Mouse (Mus musculus) forebrain, embryonic 13.5 days (tissue): Measurements from ENCODE around the gene Vps54. TPM values are rescaled to one million over a fixed set of nuclear protein-coding genes. Genes with fewer than 3 reads are reported as not detected.
"Not testable (repeated sequence)": the region's sequence is repeated elsewhere in the genome, so short reads cannot be mapped to it uniquely, and the experiment has no call there.

ENCODE experiments used
- ATAC-seq: fragments of 200-750 bp; cut with Nextera tagmentation; 2 replicates; pipeline ENCODE4 v1.8.0; 2017
- H3K27ac ChIP-seq: fragments of 300-500 bp; sonication (generic); 2 replicates; pipeline ENCODE4 v1.5.1; 2015; ENCODE audit warnings: inconsistent platforms, mild to moderate bottlenecking, moderate library complexity
- H3K27me3 ChIP-seq: fragments of 300-500 bp; sonication (generic); 2 replicates; pipeline ENCODE4 v1.6.1; 2015; ENCODE audit warnings: mild to moderate bottlenecking, inconsistent platforms
- H3K36me3 ChIP-seq: fragments of 300-500 bp; sonication (generic); 2 replicates; pipeline ENCODE4 v1.6.1; 2015; ENCODE audit warnings: mild to moderate bottlenecking, inconsistent platforms; ENCODE audit not compliant: poor library complexity, severe bottlenecking
- H3K4me1 ChIP-seq: fragments of 300-500 bp; sonication (generic); 2 replicates; pipeline ENCODE4 v1.6.1; 2015; ENCODE audit warnings: inconsistent platforms
- H3K4me2 ChIP-seq: fragments of 300-500 bp; sonication (generic); 2 replicates; pipeline ENCODE4 v1.6.1; 2015; ENCODE audit warnings: inconsistent platforms, mild to moderate bottlenecking, moderate library complexity
- H3K4me3 ChIP-seq: fragments of 300-500 bp; sonication (generic); 2 replicates; pipeline ENCODE4 v1.5.1; 2015; ENCODE audit warnings: mild to moderate bottlenecking, inconsistent platforms
- H3K9ac ChIP-seq: fragments of 300-500 bp; sonication (generic); 2 replicates; pipeline ENCODE4 v1.6.1; 2015; ENCODE audit warnings: mild to moderate bottlenecking, inconsistent platforms
- H3K9me3 ChIP-seq: fragments of 300-500 bp; sonication (generic); replicated peaks from 2 replicates; pipeline ENCODE4 v1.6.1; 2016; ENCODE audit warnings: inconsistent platforms
- WGBS: fragments of 180-500 bp; shearing (Covaris S2); methylation state at CpG from one replicate; pipeline ENCODE4 v1.1.7; 2015; 5-methylcytosine and 5-hydroxymethylcytosine counted together
- polyA plus RNA-seq: library from polyadenylated mRNA; unstranded; fragments of >200 nt; fragmentation: Nextera tagmentation; extraction: Ambion mirVana; gene quantifications from 2 replicates; pipeline ENCODE4 v1.2.1, GENCODE M21; 2015

The Vps54 gene
- polyA plus RNA-seq, 1 experiment from 2014 or later, result 9.4 TPM

DNA sequence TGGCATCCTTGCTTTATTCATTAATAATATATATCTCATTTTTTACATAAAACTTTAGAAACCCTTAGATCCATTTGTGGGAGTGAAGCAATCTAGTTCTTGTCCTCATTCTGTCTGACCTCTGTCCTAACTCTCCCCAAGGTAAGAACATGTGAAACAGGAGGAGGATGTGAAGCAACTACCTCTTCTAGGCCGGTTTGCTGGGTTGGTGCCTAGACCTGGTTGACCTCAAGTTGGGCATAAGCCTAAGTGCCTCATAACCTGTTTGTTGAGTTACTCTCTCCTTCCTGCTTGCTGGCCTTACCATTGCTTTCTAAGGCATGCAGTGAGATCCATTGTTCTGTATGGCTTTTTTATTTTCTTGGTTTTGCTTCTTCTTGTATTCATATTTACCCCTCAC lies 11.3 kb downstream of the Vps54 start:
- H3K4me1 ChIP-seq, result no peaks in the 10 kb centered on the region
- H3K9ac ChIP-seq, result no peak overlapping the region
- H3K9me3 ChIP-seq, result peaks cover 3% of the 10 kb centered on the region; the same call in 1 of the 2 replicates
- 96% methylated on average over 1 of the region's 1 CpGs for WGBS
- no peak for ATAC-seq
- no peak overlapping the region for H3K27ac ChIP-seq
- H3K4me2 ChIP-seq, result no peak overlapping the region
- H3K36me3 ChIP-seq, result 0 out of 2 replicates have a peak, but pooled peaks cover 5% of the 10 kb centered on the region
- H3K4me3 ChIP-seq, result no peak overlapping the region
- no peaks in the 10 kb centered on the region for H3K27me3 ChIP-seq

GRCm38 (mm10) chr11:21258611-21259010 lies 19.5 kb downstream of the Vps54 start:
- not testable (repeated sequence) for H3K4me2 ChIP-seq, H3K27ac ChIP-seq, H3K9ac ChIP-seq, H3K27me3 ChIP-seq, ATAC-seq, H3K4me3 ChIP-seq, H3K4me1 ChIP-seq, H3K9me3 ChIP-seq
- peaks cover 11% of the 10 kb centered on the region for H3K36me3 ChIP-seq
- 97% methylated on average over 10 of the region's 10 CpGs for WGBS

DNA sequence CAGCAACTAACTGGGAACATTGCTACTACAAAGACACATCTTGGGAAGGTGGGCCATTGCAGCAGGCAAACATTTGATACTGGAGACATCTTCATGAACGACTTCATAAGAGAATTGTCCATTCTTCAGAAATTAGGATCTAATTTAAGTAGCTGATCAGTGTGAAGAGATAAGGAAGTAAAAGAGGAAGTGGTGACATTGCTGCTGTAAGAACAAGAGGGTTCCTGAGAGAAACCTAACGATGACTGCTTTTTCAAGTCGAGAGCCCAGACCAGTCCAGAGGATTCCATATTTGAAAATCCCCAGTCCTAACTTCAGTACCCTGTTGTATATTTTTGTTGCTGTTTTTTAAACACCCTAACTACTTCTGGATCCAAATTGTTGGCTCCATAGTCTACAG lies 26.3 kb downstream of the Vps54 start:
- no peak overlapping the region for H3K27ac ChIP-seq
- H3K4me1 ChIP-seq, result no peaks in the 10 kb centered on the region
- 0 out of 2 replicates have a peak, but pooled peaks cover 6% of the 10 kb centered on the region for H3K9me3 ChIP-seq
- peaks cover 30% of the 10 kb centered on the region for H3K36me3 ChIP-seq
- no peak overlapping the region for H3K4me3 ChIP-seq
- ATAC-seq, result no peak
- H3K9ac ChIP-seq, result no peak overlapping the region
- no peak overlapping the region for H3K4me2 ChIP-seq
- no peaks in the 10 kb centered on the region for H3K27me3 ChIP-seq
- WGBS, result 93% methylated on average over 3 of the region's 3 CpGs

- Histone ChIP-seq H3K27ac (no peak overlapping the region), H3K4me3 (no peak overlapping the region), H3K27me3 (no peaks in the 10 kb centered on the region), H3K9me3 (no peaks in the 10 kb centered on the region), H3K4me2 (no peak overlapping the region), H3K36me3 (peaks cover 8% of the 10 kb centered on the region; the same call in 1 of the 2 replicates), H3K9ac (no peak overlapping the region), H3K4me1 (no peaks in the 10 kb centered on the region)
- no peak for ATAC-seq
- WGBS, result 90% methylated on average over 2 of the region's 2 CpGs
These were observed 37.1 kb downstream of the Vps54 start for GRCm38 (mm10) chr11:21276151-21276550.

DNA sequence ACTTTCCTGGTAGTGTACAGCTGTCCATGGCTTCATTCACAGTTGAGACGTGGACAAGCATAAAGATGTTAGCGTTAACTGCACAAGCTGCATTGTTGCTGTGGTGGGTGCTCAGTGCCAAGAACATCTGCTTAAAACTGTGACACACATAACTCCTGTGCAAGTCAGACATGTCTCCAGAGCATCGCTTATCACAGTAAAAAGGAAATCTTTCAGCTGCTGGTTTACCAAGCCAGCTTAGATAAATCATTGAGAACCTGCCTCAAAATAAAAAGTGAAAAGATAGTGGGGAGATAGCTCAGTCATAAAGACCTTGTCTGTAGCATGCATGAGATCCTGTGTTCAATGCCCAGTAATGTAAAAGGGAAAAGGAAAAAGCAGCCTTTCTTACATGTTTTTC lies 47.3 kb downstream of the Vps54 start:
- H3K27ac ChIP-seq, result no peak overlapping the region
- no peaks in the 10 kb centered on the region for H3K27me3 ChIP-seq
- peaks cover 7% of the 10 kb centered on the region; the same call in 1 of the 2 replicates for H3K36me3 ChIP-seq
- no peak overlapping the region for H3K4me3 ChIP-seq
- H3K9ac ChIP-seq, result no peak overlapping the region
- no peak for ATAC-seq
- no peaks in the 10 kb centered on the region for H3K4me1 ChIP-seq
- WGBS, result 87% methylated on average over 3 of the region's 3 CpGs
- no peak overlapping the region for H3K4me2 ChIP-seq
- H3K9me3 ChIP-seq, result no peaks in the 10 kb centered on the region

GRCm38 (mm10) chr11:21288153-21288552 lies 49.1 kb downstream of the Vps54 start:
- H3K27ac ChIP-seq, H3K9ac ChIP-seq, H3K4me3 ChIP-seq, ATAC-seq, H3K9me3 ChIP-seq, H3K4me1 ChIP-seq, H3K4me2 ChIP-seq, H3K27me3 ChIP-seq: not testable (repeated sequence)
- WGBS, result 99% methylated on average over 2 of the region's 2 CpGs
- peaks cover 11% of the 10 kb centered on the region for H3K36me3 ChIP-seq

DNA sequence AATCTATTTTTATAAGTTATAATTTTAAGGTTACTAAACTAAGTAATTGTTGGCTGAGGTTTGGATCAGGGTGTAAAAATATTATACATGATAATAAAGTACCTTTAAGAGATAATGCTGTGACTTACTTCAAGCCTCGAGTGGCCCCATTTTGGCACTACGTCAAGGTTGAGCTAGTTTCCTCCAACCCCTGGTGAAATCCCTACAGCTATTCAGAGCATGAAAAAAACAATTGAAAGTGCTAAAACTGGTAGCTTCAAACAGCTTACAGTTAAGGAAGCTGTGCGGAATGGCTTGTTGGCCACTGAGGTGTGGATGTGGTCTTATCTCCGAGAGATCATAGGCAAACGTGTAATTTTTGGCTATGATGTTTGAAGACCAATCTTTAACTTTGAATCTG lies 56.4 kb downstream of the Vps54 start:
- no peaks in the 10 kb centered on the region for H3K4me1 ChIP-seq
- no peaks in the 10 kb centered on the region for H3K9me3 ChIP-seq
- H3K4me3 ChIP-seq, result no peak overlapping the region
- no peak for ATAC-seq
- no peak overlapping the region for H3K27ac ChIP-seq
- 89% methylated on average over 5 of the region's 5 CpGs for WGBS
- H3K27me3 ChIP-seq, result no peaks in the 10 kb centered on the region
- no peak overlapping the region for H3K9ac ChIP-seq
- H3K4me2 ChIP-seq, result no peak overlapping the region
- H3K36me3 ChIP-seq, result peaks cover 15% of the 10 kb centered on the region

DNA sequence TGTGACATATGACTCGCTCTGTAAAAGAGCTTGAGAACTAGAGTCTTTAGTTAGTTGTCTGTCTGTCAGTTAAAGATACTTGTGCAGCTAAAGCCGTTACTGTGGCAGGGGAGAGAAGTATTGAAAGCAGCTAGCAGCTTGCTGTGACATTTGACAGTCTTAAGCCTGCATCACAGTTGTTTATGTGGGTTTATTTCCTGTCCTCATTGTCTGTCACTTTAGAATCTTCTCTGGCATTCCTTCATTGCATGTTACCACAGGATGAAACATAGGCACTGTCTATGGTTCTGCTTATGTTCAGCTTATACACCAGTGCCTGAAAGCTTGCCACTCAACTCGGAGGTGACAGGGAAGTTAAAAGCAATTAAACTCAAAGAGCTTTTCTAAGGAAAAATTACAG lies 64.5 kb downstream of the Vps54 start:
- no peaks in the 10 kb centered on the region for H3K4me1 ChIP-seq
- H3K27ac ChIP-seq, result no peak overlapping the region
- H3K9me3 ChIP-seq, result no peaks in the 10 kb centered on the region
- no peak for ATAC-seq
- H3K36me3 ChIP-seq, result peaks cover 24% of the 10 kb centered on the region
- H3K4me3 ChIP-seq, result no peak overlapping the region
- H3K27me3 ChIP-seq, result no peaks in the 10 kb centered on the region
- 63% methylated on average over 3 of the region's 3 CpGs for WGBS
- H3K4me2 ChIP-seq, result no peak overlapping the region
- no peak overlapping the region for H3K9ac ChIP-seq

GRCm38 (mm10) chr11:21307078-21307668 lies 68.1 kb downstream of the Vps54 start:
- Histone ChIP-seq H3K4me1 (peaks cover 7% of the 10 kb centered on the region), H3K27me3 (no peaks in the 10 kb centered on the region), H3K27ac (no peak overlapping the region), H3K4me3 (no peak overlapping the region), H3K4me2 (no peak overlapping the region), H3K9ac (no peak overlapping the region), H3K9me3 (no peaks in the 10 kb centered on the region), H3K36me3 (peaks cover 21% of the 10 kb centered on the region)
- no peak for ATAC-seq
- WGBS, result 90% methylated on average over 5 of the region's 5 CpGs

DNA sequence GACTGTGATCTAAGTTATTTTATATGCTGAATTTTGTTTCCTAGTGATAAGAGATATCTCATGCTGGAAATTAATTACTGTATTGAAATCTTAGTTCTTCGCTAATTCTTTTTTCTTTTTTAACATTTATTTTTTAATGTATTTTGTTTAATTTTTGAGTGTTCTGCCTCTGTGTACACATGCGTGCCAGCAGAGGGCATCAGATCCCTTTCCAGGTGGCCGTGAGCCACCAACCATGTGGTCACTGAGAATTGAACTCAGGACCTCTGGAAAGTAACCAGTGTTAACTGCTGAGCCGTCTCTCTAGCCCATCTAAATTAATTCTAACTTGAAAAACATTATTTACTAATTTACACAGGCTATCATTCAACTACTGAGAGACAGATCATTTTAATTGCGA lies 69.0 kb downstream of the Vps54 start:
- Histone ChIP-seq H3K9ac (no peak overlapping the region), H3K4me3 (no peak overlapping the region), H3K27ac (no peak overlapping the region), H3K27me3 (no peaks in the 10 kb centered on the region), H3K9me3 (no peaks in the 10 kb centered on the region), H3K4me2 (no peak overlapping the region), H3K36me3 (peaks cover 21% of the 10 kb centered on the region), H3K4me1 (peaks cover 7% of the 10 kb centered on the region)
- ATAC-seq, result no peak
- WGBS, result 87% methylated on average over 5 of the region's 5 CpGs

DNA sequence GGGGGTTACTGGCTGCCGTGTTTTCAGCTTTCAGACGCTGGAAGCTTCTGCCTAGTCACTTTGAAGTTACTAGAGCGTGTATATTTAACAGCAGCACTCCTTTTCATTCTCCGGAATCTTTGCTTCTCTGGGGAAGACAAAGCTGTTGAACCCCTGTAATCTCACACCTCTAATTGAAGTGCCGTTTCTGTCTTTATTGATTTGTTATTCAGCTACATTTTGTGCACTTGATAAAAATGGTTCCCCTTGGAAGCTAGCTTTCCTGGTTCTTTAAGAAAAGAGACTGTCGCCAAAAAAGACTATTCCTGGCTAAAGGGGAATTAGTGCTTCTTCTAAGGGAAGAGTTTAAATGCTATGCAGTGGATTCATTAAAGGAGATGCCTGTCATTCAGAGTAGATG lies 70.4 kb downstream of the Vps54 start:
- ATAC-seq, result no peak
- peaks cover 28% of the 10 kb centered on the region for H3K36me3 ChIP-seq
- no peak overlapping the region for H3K9ac ChIP-seq
- no peak overlapping the region for H3K4me3 ChIP-seq
- H3K4me2 ChIP-seq, result no peak overlapping the region
- WGBS, result 16% methylated on average over 6 of the region's 6 CpGs
- H3K27ac ChIP-seq, result no peak overlapping the region
- no peaks in the 10 kb centered on the region for H3K9me3 ChIP-seq
- peaks cover 7% of the 10 kb centered on the region for H3K4me1 ChIP-seq
- H3K27me3 ChIP-seq, result no peaks in the 10 kb centered on the region

- Histone ChIP-seq H3K36me3 (peaks cover 38% of the 10 kb centered on the region; the same call in 1 of the 2 replicates), H3K4me3 (no peak overlapping the region), H3K9me3 (no peaks in the 10 kb centered on the region), H3K27ac (no peak overlapping the region), H3K27me3 (no peaks in the 10 kb centered on the region), H3K9ac (no peak overlapping the region), H3K4me1 (peaks cover 7% of the 10 kb centered on the region), H3K4me2 (no peak overlapping the region)
- 94% methylated on average over 9 of the region's 9 CpGs for WGBS
- ATAC-seq, result no peak
These were observed 75.0 kb downstream of the Vps54 start for GRCm38 (mm10) chr11:21313922-21314657.
